Mouse (Mus musculus): ENCODE measurements around the gene Plekha6. TPM values are rescaled to one million over a fixed set of nuclear protein-coding genes. Genes with fewer than 3 reads are reported as not detected.

The Plekha6 gene
- total and polyA plus RNA-seq, 3 experiments = 11.8 to 28.5 TPM; not detected in 1

DNA sequence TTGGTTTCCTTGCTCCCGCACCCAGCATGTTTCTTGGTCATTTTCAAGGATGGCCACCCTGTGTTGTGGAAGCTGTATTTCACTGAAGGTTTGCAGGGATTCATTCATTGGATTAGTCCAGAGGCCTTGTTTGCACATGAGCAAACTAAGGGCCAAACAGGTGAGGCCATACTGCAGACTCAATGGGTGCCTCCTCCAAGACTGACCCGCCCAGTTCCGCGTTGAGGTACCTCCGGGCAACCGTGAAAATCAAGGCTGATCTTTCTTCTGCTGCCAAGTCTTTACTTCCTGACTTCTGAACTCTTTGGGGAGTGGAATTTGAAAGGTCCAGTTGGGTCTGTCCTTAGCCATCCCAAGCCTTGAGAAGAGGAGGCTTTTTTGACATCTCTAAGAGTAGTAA lies 90.2 kb downstream of the Plekha6 start:
- H3K9me3 ChIP-seq (replicated peaks; ENCODE audit: insufficient read depth, low read length) = no peaks in the 10 kb centered on the region
- no peak overlapping the region for H3K27ac ChIP-seq (ENCODE audit: control insufficient read depth, low read depth, low read length)
- no peaks in the 10 kb centered on the region for H3K27me3 ChIP-seq (ENCODE audit: control insufficient read depth in 1 of 2, insufficient read depth in 2 of 2, low read length in 2 of 2)
- no peak for DNase-seq (ENCODE audit: low read depth, low spot score)
- peaks cover 4 to 12% of the 10 kb centered on the region in 2 experiments; a peak in 3 of 4 replicates for H3K4me1 ChIP-seq (ENCODE audit: control insufficient read depth in 1 of 2, insufficient read depth in 2 of 2, low read length in 2 of 2)
- no peak overlapping the region for H3K9ac ChIP-seq (ENCODE audit: control insufficient read depth, low read depth, low read length, poor library complexity, severe bottlenecking)
- H3K79me2 ChIP-seq (ENCODE audit: control insufficient read depth, insufficient read depth, low read length, poor library complexity) = no peaks in the 10 kb centered on the region
- H3K4me3 ChIP-seq (ENCODE audit: control insufficient read depth in 1 of 2, insufficient read depth in 1 of 2, low read depth in 2 of 2, low read length in 2 of 2) = no peak overlapping the region
- H3K36me3 ChIP-seq (ENCODE audit: control insufficient read depth in 1 of 2, insufficient read depth in 2 of 2, low read length in 2 of 2) = peaks cover 0 to 7% of the 10 kb centered on the region in 2 experiments; a peak in 3 of 4 replicates
- TF ChIP-seq SMC3 (IDR thresholded peaks at IDR 0.05; ENCODE audit: low read depth, low read length) = no peak

DNA sequence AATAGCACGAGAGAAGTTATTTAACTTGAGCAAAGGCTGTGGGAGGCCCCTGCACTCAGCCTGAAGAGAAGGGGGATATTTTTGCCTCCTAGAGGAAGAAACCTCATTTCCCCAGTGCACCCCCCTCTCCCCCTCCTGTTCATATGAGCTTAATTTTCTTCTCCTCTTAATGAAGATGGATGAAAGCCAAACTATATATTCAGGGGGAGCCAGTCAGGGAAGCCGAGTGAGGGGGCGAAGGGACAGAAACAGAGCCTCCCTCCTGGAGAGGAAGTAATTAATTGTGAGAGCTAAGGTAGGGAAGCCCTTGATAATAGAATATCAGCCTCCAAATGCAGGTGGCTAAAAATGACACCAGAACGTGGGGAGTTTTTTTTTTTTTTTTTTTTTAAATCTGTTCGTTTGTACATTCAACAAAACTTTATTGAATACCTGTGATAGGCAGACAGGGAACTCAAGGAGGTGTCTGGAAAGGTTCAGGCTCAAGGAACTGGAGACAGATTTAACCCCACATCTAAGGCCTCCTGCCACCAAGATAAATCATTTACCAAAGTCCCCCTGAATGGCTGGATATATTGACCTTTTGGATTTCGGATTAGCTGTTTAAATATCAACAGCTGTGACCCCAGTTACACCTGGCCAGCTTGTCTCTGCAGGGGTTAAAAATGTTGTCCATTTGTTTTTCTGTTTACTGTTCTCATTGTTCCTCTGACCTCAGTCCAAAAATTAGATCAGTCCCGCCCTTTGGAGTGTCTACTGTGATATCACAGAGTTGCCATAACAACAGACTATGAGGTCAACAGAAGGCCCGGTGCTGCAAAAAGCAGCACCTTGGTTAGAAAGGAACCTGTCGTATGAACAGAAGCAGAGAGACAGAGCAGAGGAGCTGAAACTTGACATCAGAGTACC lies 91.1 kb downstream of the Plekha6 start:
- H3K4me1 ChIP-seq (ENCODE audit: control insufficient read depth in 1 of 2, insufficient read depth in 2 of 2, low read length in 2 of 2) = peaks cover 4 to 12% of the 10 kb centered on the region in 2 experiments; a peak in 3 of 4 replicates
- no peaks in the 10 kb centered on the region for H3K9me3 ChIP-seq (replicated peaks; ENCODE audit: insufficient read depth, low read length)
- no peak overlapping the region for H3K27ac ChIP-seq (ENCODE audit: control insufficient read depth, low read depth, low read length)
- no peaks in the 10 kb centered on the region for H3K27me3 ChIP-seq (ENCODE audit: control insufficient read depth in 1 of 2, insufficient read depth in 2 of 2, low read length in 2 of 2)
- no peak overlapping the region for H3K4me3 ChIP-seq (ENCODE audit: control insufficient read depth in 1 of 2, insufficient read depth in 1 of 2, low read depth in 2 of 2, low read length in 2 of 2)
- DNase-seq (ENCODE audit: low read depth, low spot score) = peak; percentile 52
- H3K36me3 ChIP-seq (ENCODE audit: control insufficient read depth in 1 of 2, insufficient read depth in 2 of 2, low read length in 2 of 2) = peaks cover 0 to 7% of the 10 kb centered on the region in 2 experiments
- H3K9ac ChIP-seq (ENCODE audit: control insufficient read depth, low read depth, low read length, poor library complexity, severe bottlenecking) = no peak overlapping the region
- TF ChIP-seq SIN3A (IDR thresholded peaks at IDR 0.05; ENCODE audit: low read length) = peak; percentile 65; the same call in 1 of the 2 replicates
- no peak for TF ChIP-seq E2F4 (IDR thresholded peaks at IDR 0.05; ENCODE audit: borderline replicate concordance, low read depth, low read length)
- TF ChIP-seq GATA1 (IDR thresholded peaks at IDR 0.05; ENCODE audit: low read depth, low read length) = peak; percentile 64
- 0 out of 2 replicates have a peak, but pooled peaks have one; percentile 27 for TF ChIP-seq MAZ (IDR thresholded peaks at IDR 0.05; ENCODE audit: low read depth, low read length)
- no peak for TF ChIP-seq SMC3 (IDR thresholded peaks at IDR 0.05; ENCODE audit: low read depth, low read length)
- peak; percentile 43; the same call in 1 of the 2 replicates for TF ChIP-seq TBP (IDR thresholded peaks at IDR 0.05; ENCODE audit: low read depth, low read length)
- TF ChIP-seq MYB (IDR thresholded peaks at IDR 0.05; ENCODE audit: low read depth, low read length) = 0 out of 2 replicates have a peak, but pooled peaks have one; percentile 21
- peak; percentile 64 to 74 for TF ChIP-seq EP300 (IDR thresholded peaks at IDR 0.05; ENCODE audit: low read depth in 1 of 2, low read length in 2 of 2)
- peak; percentile 57; the same call in 1 of the 2 replicates for TF ChIP-seq ZKSCAN1 (IDR thresholded peaks at IDR 0.05; ENCODE audit: low read depth, low read length)
- TF ChIP-seq BHLHE40 (IDR thresholded peaks at IDR 0.05; ENCODE audit: borderline replicate concordance, low read depth, low read length) = peak; percentile 47; the same call in 1 of the 2 replicates
- peak; percentile 70 for TF ChIP-seq MYC (IDR thresholded peaks at IDR 0.05; ENCODE audit: low read depth, low read length)
- no peak for TF ChIP-seq MEF2A (IDR thresholded peaks at IDR 0.05; ENCODE audit: extremely low read depth, insufficient replicate concordance, low read depth, low read length, poor library complexity, severe bottlenecking)
- TF ChIP-seq RCOR1 (IDR thresholded peaks at IDR 0.05; ENCODE audit: low read depth, low read length) = peak; percentile 87
- peak; percentile 69 for TF ChIP-seq HCFC1 (IDR thresholded peaks at IDR 0.05; ENCODE audit: low read depth, low read length)
- TF ChIP-seq POLR2A (IDR thresholded peaks at IDR 0.05; ENCODE audit: control insufficient read depth in 1 of 2, insufficient read depth in 1 of 2, low read depth in 1 of 2, low read length in 2 of 2, poor library complexity in 1 of 2) = no peak
- TF ChIP-seq TCF12 (IDR thresholded peaks at IDR 0.05; ENCODE audit: low read depth, low read length) = peak; percentile 75
- TF ChIP-seq RAD21 (IDR thresholded peaks at IDR 0.05; ENCODE audit: low read depth, low read length) = no peak
- TF ChIP-seq USF2 (IDR thresholded peaks at IDR 0.05; ENCODE audit: borderline replicate concordance in 1 of 2, insufficient read depth in 1 of 2, low read depth in 1 of 2, low read length in 2 of 2) = no peak
- TF ChIP-seq ETS1 (IDR thresholded peaks at IDR 0.05; ENCODE audit: low read depth, low read length) = peak; percentile 42; the same call in 1 of the 2 replicates
- peak; percentile 100 for TF ChIP-seq ZNF384 (IDR thresholded peaks at IDR 0.05; ENCODE audit: low read depth, low read length)
- no peaks in the 10 kb centered on the region for H3K79me2 ChIP-seq (ENCODE audit: control insufficient read depth, insufficient read depth, low read length, poor library complexity)

Data from MEL (cell line).